Mouse (Mus musculus) kidney, postnatal 0 days (tissue): ENCODE results near the gene Gas6. TPM values are rescaled to one million over a fixed set of nuclear protein-coding genes. Genes with fewer than 3 reads are reported as not detected.

ENCODE experiments used
- ATAC-seq: fragments of 200-750 bp; cut with Nextera tagmentation; replicated peaks from 2 replicates; pipeline ENCODE4 v1.8.0; 2017; ENCODE audit warnings: low read depth, moderate number of reproducible peaks, moderate TSS enrichment, moderate library complexity; ENCODE audit not compliant: low FRiP score
- DNase-seq: peaks from one replicate; pipeline ENCODE4 v3.0.0-alpha.2; 2016; ENCODE audit warnings: low spot score
- H3K27ac ChIP-seq: fragments of 300-500 bp; sonication (generic); 2 replicates; pipeline ENCODE4 v1.5.1; 2014; ENCODE audit warnings: mild to moderate bottlenecking
- H3K27me3 ChIP-seq: fragments of 300-500 bp; sonication (generic); 2 replicates; pipeline ENCODE4 v1.6.1; 2014; ENCODE audit warnings: low read length, mixed read lengths; ENCODE audit not compliant: insufficient read depth
- H3K36me3 ChIP-seq: fragments of 300-500 bp; sonication (generic); 2 replicates; pipeline ENCODE4 v1.6.1; 2014; ENCODE audit warnings: low read length, mixed read lengths; ENCODE audit not compliant: insufficient read depth
- H3K4me1 ChIP-seq: fragments of 300-500 bp; sonication (generic); replicated peaks from 2 replicates; pipeline ENCODE4 v1.6.1; 2014; ENCODE audit warnings: antibody characterized with exemption, low read length, mixed read lengths; ENCODE audit not compliant: insufficient read depth
- H3K4me2 ChIP-seq: fragments of 300-500 bp; sonication (generic); 2 replicates; pipeline ENCODE4 v1.6.1; 2014; ENCODE audit warnings: mild to moderate bottlenecking, low read length, moderate library complexity, mixed read lengths
- H3K4me3 ChIP-seq: fragments of 300-500 bp; sonication (generic); replicated peaks from 2 replicates; pipeline ENCODE4 v1.5.1; 2014; ENCODE audit warnings: low read depth, low read length
- H3K9ac ChIP-seq: fragments of 300-500 bp; sonication (generic); 2 replicates; pipeline ENCODE4 v1.6.1; 2014; ENCODE audit warnings: low read depth, low read length
- H3K9me3 ChIP-seq: fragments of 300-500 bp; sonication (generic); replicated peaks from 2 replicates; pipeline ENCODE4 v1.6.1; 2016; ENCODE audit warnings: low read length, inconsistent platforms, mixed read lengths
- CTCF ChIP-seq: IDR thresholded peaks from 2 replicates; pipeline ENCODE4 v1.5.1; 2016; ENCODE audit warnings: antibody characterized with exemption, low read depth, mild to moderate bottlenecking, moderate library complexity
- WGBS: fragments of 180-500 bp; shearing (Covaris S2); extraction: QIAGEN DNeasy Blood & Tissue Kit; methylation state at CpG from one replicate; pipeline ENCODE4 v1.1.7; 2014; 5-methylcytosine and 5-hydroxymethylcytosine counted together
- polyA plus RNA-seq: library from polyadenylated mRNA; unstranded; fragments of >200 nt; fragmentation: Nextera tagmentation; extraction: Ambion mirVana; gene quantifications from 2 replicates; pipeline ENCODE4 v1.2.1, GENCODE M21; 2015

Gas6 gene
- polyA plus RNA-seq, 1 experiment from 2014 or later, result 153 TPM

- Histone ChIP-seq H3K27me3 (no peaks in the 10 kb centered on the region), H3K36me3 (no peaks in the 10 kb centered on the region), H3K9me3 (no peaks in the 10 kb centered on the region), H3K4me1 (0 out of 2 replicates have a peak, but pooled peaks cover under 1% of the 10 kb centered on the region), H3K4me2 (no peak overlapping the region), H3K4me3 (no peak overlapping the region), H3K27ac (no peak overlapping the region), H3K9ac (no peak overlapping the region)
- DNase-seq, result no peak
- WGBS, result 73% methylated on average over 7 of the region's 7 CpGs
- no peak for TF ChIP-seq CTCF
- ATAC-seq, result no peak
Observed at GRCm38 (mm10) chr8:13430412-13430811, 63.9 kb downstream of the Gas6 start.

- 68% methylated on average over 9 of the region's 9 CpGs for WGBS
Observed at GRCm38 (mm10) chr8:13428156-13428555, 66.1 kb downstream of the Gas6 start.

GRCm38 (mm10) chr8:13427351-13427750 is 66.9 kb downstream of the Gas6 start:
- no peak for TF ChIP-seq CTCF
- 70% methylated on average over 6 of the region's 6 CpGs for WGBS

More at GRCm38 (mm10) chr8:13428156-13428555, 66.1 kb downstream of the Gas6 start:
- no peak for TF ChIP-seq CTCF
- Histone ChIP-seq H3K4me1 (no peaks in the 10 kb centered on the region), H3K27ac (no peak overlapping the region), H3K4me3 (no peak overlapping the region), H3K4me2 (no peak overlapping the region), H3K27me3 (no peaks in the 10 kb centered on the region), H3K9ac (no peak overlapping the region), H3K36me3 (no peaks in the 10 kb centered on the region), H3K9me3 (no peaks in the 10 kb centered on the region)
- DNase-seq (no peak), ATAC-seq (no peak)

GRCm38 (mm10) chr8:13420970-13421369 is 73.3 kb downstream of the Gas6 start:
- ATAC-seq, result no peak
- no peaks in the 10 kb centered on the region for H3K27me3 ChIP-seq
- no peaks in the 10 kb centered on the region for H3K4me1 ChIP-seq
- H3K36me3 ChIP-seq, result no peaks in the 10 kb centered on the region
- H3K27ac ChIP-seq, result no peak overlapping the region
- DNase-seq, result no peak
- WGBS, result 90% methylated on average over 6 of the region's 6 CpGs
- H3K9ac ChIP-seq, result no peak overlapping the region
- no peak overlapping the region for H3K4me3 ChIP-seq
- TF ChIP-seq CTCF, result no peak
- H3K9me3 ChIP-seq, result no peaks in the 10 kb centered on the region
- H3K4me2 ChIP-seq, result no peak overlapping the region

More at GRCm38 (mm10) chr8:13427351-13427750, 66.9 kb downstream of the Gas6 start:
- no peaks in the 10 kb centered on the region for H3K36me3 ChIP-seq
- no peak overlapping the region for H3K4me3 ChIP-seq
- H3K27ac ChIP-seq, result no peak overlapping the region
- H3K27me3 ChIP-seq, result no peaks in the 10 kb centered on the region
- peak; percentile 12 for DNase-seq
- no peak overlapping the region for H3K9ac ChIP-seq
- no peak overlapping the region for H3K4me2 ChIP-seq
- no peak for ATAC-seq
- H3K4me1 ChIP-seq, result no peaks in the 10 kb centered on the region
- H3K9me3 ChIP-seq, result no peaks in the 10 kb centered on the region

GRCm38 (mm10) chr8:13419111-13419639 is 75.1 kb downstream of the Gas6 start:
- no peak overlapping the region for H3K4me3 ChIP-seq
- DNase-seq, result no peak
- no peak overlapping the region for H3K27ac ChIP-seq
- no peaks in the 10 kb centered on the region for H3K27me3 ChIP-seq
- H3K9ac ChIP-seq, result no peak overlapping the region
- no peak for ATAC-seq
- TF ChIP-seq CTCF, result no peak
- no peaks in the 10 kb centered on the region for H3K4me1 ChIP-seq
- H3K9me3 ChIP-seq, result no peaks in the 10 kb centered on the region
- no peaks in the 10 kb centered on the region for H3K36me3 ChIP-seq
- H3K4me2 ChIP-seq, result no peak overlapping the region
- 68% methylated on average over 2 of the region's 2 CpGs for WGBS

GRCm38 (mm10) chr8:13415879-13416278 is 78.4 kb downstream of the Gas6 start:
- H3K4me3 ChIP-seq, result no peak overlapping the region
- H3K4me1 ChIP-seq, result no peaks in the 10 kb centered on the region
- no peak overlapping the region for H3K4me2 ChIP-seq
- no peak for TF ChIP-seq CTCF
- ATAC-seq, result no peak
- no peaks in the 10 kb centered on the region for H3K27me3 ChIP-seq
- no peak overlapping the region for H3K27ac ChIP-seq
- no peaks in the 10 kb centered on the region for H3K9me3 ChIP-seq
- no peak overlapping the region for H3K9ac ChIP-seq
- no peak for DNase-seq
- no peaks in the 10 kb centered on the region for H3K36me3 ChIP-seq
- WGBS, result 74% methylated on average over 10 of the region's 10 CpGs

Other genes with a start within 250 kb of the Gas6 start
- not detected in 2 replicates for gene Adprhl1, start 240.3 kb downstream of the Gas6 start, polyA plus RNA-seq
- 17.3 and 19.0 TPM in 2 replicates for gene Dcun1d2, start 206.4 kb downstream of the Gas6 start, polyA plus RNA-seq
- gene Tmco3, start 206.3 kb downstream of the Gas6 start, polyA plus RNA-seq, result 31.3 and 33.2 TPM in 2 replicates
- gene Tfdp1, start 155.7 kb downstream of the Gas6 start, polyA plus RNA-seq, result 107 and 127 TPM in 2 replicates
- 0.08 TPM in 1 of 2 replicates, not detected in the other for gene Atp4b, start 97.7 kb downstream of the Gas6 start, polyA plus RNA-seq
- gene Grk1, start 89.4 kb downstream of the Gas6 start, polyA plus RNA-seq, result 0.01 TPM in 1 of 2 replicates, not detected in the other
- gene Tmem255b, start 59.3 kb downstream of the Gas6 start, polyA plus RNA-seq, result 1.1 and 1.5 TPM in 2 replicates
- gene 1700029H14Rik, start 68.0 kb upstream of the Gas6 start, polyA plus RNA-seq, result not detected in 2 replicates
- 14.0 and 15.6 TPM in 2 replicates for gene Rasa3, start 183.1 kb upstream of the Gas6 start, polyA plus RNA-seq
- not detected in 2 replicates for gene Cfap97d2, start 211.4 kb upstream of the Gas6 start, polyA plus RNA-seq